Mouse (Mus musculus): ENCODE results near the gene Sipa1l1.
"Not testable (repeated sequence)": the region's sequence is repeated elsewhere in the genome, so short reads cannot be mapped to it uniquely, and the experiment has no call there.

Gene Sipa1l1

GRCm38 (mm10) chr12:82175709-82176108 is 6.6 kb downstream of the Sipa1l1 start:
- no peak for ATAC-seq (ENCODE audit: low TSS enrichment)

- no peak for ATAC-seq (ENCODE audit: low TSS enrichment)
These were observed 9.5 kb downstream of the Sipa1l1 start for GRCm38 (mm10) chr12:82178636-82179035.

- no peak for ATAC-seq (ENCODE audit: low TSS enrichment)
These were observed 10.5 kb downstream of the Sipa1l1 start for GRCm38 (mm10) chr12:82179626-82180025.

GRCm38 (mm10) chr12:82186156-82186555 is 17.0 kb downstream of the Sipa1l1 start:
- not testable (repeated sequence) for ATAC-seq (ENCODE audit: low TSS enrichment)

- no peak for ATAC-seq (ENCODE audit: low TSS enrichment)
These were observed 17.6 kb downstream of the Sipa1l1 start for GRCm38 (mm10) chr12:82186740-82187139.

- no peak for ATAC-seq (ENCODE audit: low TSS enrichment)
These were observed 18.2 kb downstream of the Sipa1l1 start for GRCm38 (mm10) chr12:82187178-82187839.

- no peak for ATAC-seq (ENCODE audit: low TSS enrichment)
These were observed 19.4 kb downstream of the Sipa1l1 start for GRCm38 (mm10) chr12:82188321-82189075.

- ATAC-seq (ENCODE audit: low TSS enrichment) = no peak
These were observed 20.1 kb downstream of the Sipa1l1 start for GRCm38 (mm10) chr12:82189076-82189675.

- no peak for ATAC-seq (ENCODE audit: low TSS enrichment)
These were observed 20.8 kb downstream of the Sipa1l1 start for GRCm38 (mm10) chr12:82189715-82190581.

- ATAC-seq (ENCODE audit: low TSS enrichment) = no peak
These were observed 21.5 kb downstream of the Sipa1l1 start for GRCm38 (mm10) chr12:82190582-82190965.

- no peak for ATAC-seq (ENCODE audit: low TSS enrichment)
These were observed 22.6 kb downstream of the Sipa1l1 start for GRCm38 (mm10) chr12:82191686-82192085.

GRCm38 (mm10) chr12:82192641-82193054 is 23.5 kb downstream of the Sipa1l1 start:
- ATAC-seq (ENCODE audit: low TSS enrichment) = no peak

- no peak for ATAC-seq (ENCODE audit: low TSS enrichment)
These were observed 24.4 kb downstream of the Sipa1l1 start for GRCm38 (mm10) chr12:82193476-82193875.

GRCm38 (mm10) chr12:82194919-82195318 is 25.8 kb downstream of the Sipa1l1 start:
- ATAC-seq (ENCODE audit: low TSS enrichment) = no peak

GRCm38 (mm10) chr12:82196213-82196612 is 27.1 kb downstream of the Sipa1l1 start:
- ATAC-seq (ENCODE audit: low TSS enrichment) = no peak

GRCm38 (mm10) chr12:82196615-82197146 is 27.6 kb downstream of the Sipa1l1 start:
- no peak for ATAC-seq (ENCODE audit: low TSS enrichment)

GRCm38 (mm10) chr12:82197207-82197606 is 28.1 kb downstream of the Sipa1l1 start:
- no peak for ATAC-seq (ENCODE audit: low TSS enrichment)

GRCm38 (mm10) chr12:82199286-82199685 is 30.2 kb downstream of the Sipa1l1 start:
- no peak for ATAC-seq (ENCODE audit: low TSS enrichment)

- no peak for ATAC-seq (ENCODE audit: low TSS enrichment)
These were observed 35.0 kb downstream of the Sipa1l1 start for GRCm38 (mm10) chr12:82204106-82204505.

- ATAC-seq (ENCODE audit: low TSS enrichment) = no peak
These were observed 37.9 kb downstream of the Sipa1l1 start for GRCm38 (mm10) chr12:82206857-82207647.

- ATAC-seq (ENCODE audit: low TSS enrichment) = no peak
These were observed 38.9 kb downstream of the Sipa1l1 start for GRCm38 (mm10) chr12:82208046-82208445.
